In the genomic region with DNA sequence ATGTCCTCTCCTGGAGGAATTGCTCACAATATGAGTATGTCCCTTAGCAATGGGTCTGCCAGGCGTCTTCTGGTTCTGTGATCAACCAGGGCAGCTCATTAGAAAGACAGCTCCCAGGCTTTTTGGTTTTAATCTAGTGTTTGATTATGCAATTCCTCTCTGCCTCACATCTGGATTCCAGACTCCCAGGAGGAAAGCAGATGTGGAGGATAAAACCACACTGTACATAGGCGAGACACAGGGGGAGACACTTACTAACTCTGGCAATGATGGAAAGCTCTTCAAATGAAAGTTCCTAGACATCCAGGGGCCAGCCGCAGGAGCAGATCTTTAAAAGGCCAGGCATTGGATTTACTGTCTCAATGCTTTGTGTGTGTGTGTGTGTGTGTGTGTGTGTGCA, we compare ENCODE assay signal across 31 mouse cellular contexts.
DNase-seq lines count a peak whose midpoint lies in the region; ATAC-seq and TF ChIP-seq lines count a peak whose summit lies in the region.
"Had no signal": no experiment of that assay in that cellular context is flagged by ENCODE, and none has a peak within 500 bp of the region (broad histone marks: within the 10 kb centered on the region; RNA-seq: fewer than 3 reads in every experiment).

No protein-coding gene starts in this region.

- no peak overlapping the region for H3K4me3 ChIP-seq in forebrain, postnatal 0 days (ENCODE audit: low read depth, low read length)
- H3K4me3 ChIP-seq in forebrain, embryonic 10.5 days = no peak overlapping the region
- H3K4me3 ChIP-seq in testis, adult 2 months (ENCODE audit: control insufficient read depth, low read depth, low read length) = peak overlapping the region; percentile 24; the same call in 1 of the 2 replicates
- no peak overlapping the region for H3K4me3 ChIP-seq in limb, embryonic 13.5 days
- no peak overlapping the region for H3K4me3 ChIP-seq in heart, embryonic 12.5 days
- H3K4me3 ChIP-seq: embryonic facial prominence, embryonic 12.5 days; erythroblast, embryonic 14.5 days; forebrain, embryonic 12.5 days; heart, embryonic 10.5 days; hindbrain, embryonic 12.5 days had no signal

- TF ChIP-seq CTCF in forebrain, postnatal 0 days (IDR thresholded peaks at IDR 0.05; ENCODE audit: low read depth) = no peak
- TF ChIP-seq CTCF in testis, adult 2 months (IDR thresholded peaks at IDR 0.05; ENCODE audit: control insufficient read depth, insufficient read depth, insufficient replicate concordance, low read depth, low read length) = no peak

- H3K4me2 ChIP-seq in forebrain, postnatal 0 days (ENCODE audit: low read depth) = no peak overlapping the region
- H3K4me2 ChIP-seq in limb, embryonic 13.5 days (replicated peaks) = no peak overlapping the region
- no peak overlapping the region for H3K4me2 ChIP-seq in heart, embryonic 12.5 days
- H3K4me2 ChIP-seq: embryonic facial prominence, embryonic 12.5 days; forebrain, embryonic 12.5 days; hindbrain, embryonic 12.5 days had no signal

- ATAC-seq in forebrain, postnatal 0 days = peak; percentile 16; the same call in 1 of the 2 replicates
- peak; percentile 61; the same call in 1 of the 2 replicates for ATAC-seq in limb, embryonic 13.5 days (ENCODE audit: low FRiP score, low read depth)
- no peak for ATAC-seq in heart, embryonic 12.5 days (ENCODE audit: insufficient number of reproducible peaks, low FRiP score)
- ATAC-seq: CD4-positive, CD25-positive, alpha-beta regulatory T cell, adult 4 months; hindbrain, postnatal 0 days; intestine, embryonic 16.5 days; lung, postnatal 0 days had no signal

- no peaks in the 10 kb centered on the region for H3K27me3 ChIP-seq in forebrain, postnatal 0 days (ENCODE audit: insufficient read depth, low read length)
- H3K27me3 ChIP-seq in forebrain, embryonic 10.5 days (ENCODE audit: poor library complexity, severe bottlenecking) = no peaks in the 10 kb centered on the region
- H3K27me3 ChIP-seq in testis, adult 2 months (ENCODE audit: control insufficient read depth, insufficient read depth, low read length) = no peaks in the 10 kb centered on the region
- H3K27me3 ChIP-seq in limb, embryonic 13.5 days = no peaks in the 10 kb centered on the region
- H3K27me3 ChIP-seq in heart, embryonic 12.5 days (replicated peaks) = no peaks in the 10 kb centered on the region
- H3K27me3 ChIP-seq: embryonic facial prominence, embryonic 12.5 days; forebrain, embryonic 12.5 days; hindbrain, embryonic 12.5 days had no signal

- H3K9ac ChIP-seq in forebrain, postnatal 0 days = no peak overlapping the region
- H3K9ac ChIP-seq in limb, embryonic 13.5 days = no peak overlapping the region
- H3K9ac ChIP-seq in heart, embryonic 12.5 days = no peak overlapping the region
- H3K9ac ChIP-seq: embryonic facial prominence, embryonic 12.5 days; forebrain, embryonic 12.5 days; hindbrain, embryonic 12.5 days; liver, embryonic 14.5 days had no signal

- no peaks in the 10 kb centered on the region for H3K9me3 ChIP-seq in forebrain, postnatal 0 days (ENCODE audit: low read length)
- H3K9me3 ChIP-seq in forebrain, embryonic 10.5 days = no peaks in the 10 kb centered on the region
- H3K9me3 ChIP-seq in limb, embryonic 13.5 days = no peaks in the 10 kb centered on the region
- no peaks in the 10 kb centered on the region for H3K9me3 ChIP-seq in heart, embryonic 12.5 days (replicated peaks)
- H3K9me3 ChIP-seq: embryonic facial prominence, embryonic 12.5 days; forebrain, embryonic 12.5 days; heart, embryonic 10.5 days; hindbrain, embryonic 12.5 days had no signal

- H3K4me1 ChIP-seq in forebrain, postnatal 0 days (ENCODE audit: insufficient read depth) = no peaks in the 10 kb centered on the region
- no peaks in the 10 kb centered on the region for H3K4me1 ChIP-seq in forebrain, embryonic 10.5 days
- no peaks in the 10 kb centered on the region for H3K4me1 ChIP-seq in testis, adult 2 months (ENCODE audit: control insufficient read depth, insufficient read depth, low read length)
- 0 out of 2 replicates have a peak, but pooled peaks cover 8% of the 10 kb centered on the region for H3K4me1 ChIP-seq in limb, embryonic 13.5 days
- no peaks in the 10 kb centered on the region for H3K4me1 ChIP-seq in heart, embryonic 12.5 days (replicated peaks)
- H3K4me1 ChIP-seq: embryonic facial prominence, embryonic 12.5 days; forebrain, embryonic 12.5 days; heart, embryonic 10.5 days; hindbrain, embryonic 12.5 days had no signal

- no peaks in the 10 kb centered on the region for H3K36me3 ChIP-seq in forebrain, postnatal 0 days (ENCODE audit: insufficient read depth)
- H3K36me3 ChIP-seq in forebrain, embryonic 10.5 days (replicated peaks) = no peaks in the 10 kb centered on the region
- no peaks in the 10 kb centered on the region for H3K36me3 ChIP-seq in testis, adult 2 months (ENCODE audit: control insufficient read depth, insufficient read depth, low read length)
- no peaks in the 10 kb centered on the region for H3K36me3 ChIP-seq in limb, embryonic 13.5 days
- no peaks in the 10 kb centered on the region for H3K36me3 ChIP-seq in heart, embryonic 12.5 days
- H3K36me3 ChIP-seq: embryonic facial prominence, embryonic 12.5 days; forebrain, embryonic 12.5 days; heart, embryonic 10.5 days; hindbrain, embryonic 12.5 days had no signal

- WGBS in forebrain, postnatal 0 days = 80% methylated on average over 3 of the region's 3 CpGs
- WGBS in forebrain, embryonic 10.5 days = 83% methylated on average over 3 of the region's 3 CpGs
- WGBS in limb, embryonic 13.5 days = 20% methylated on average over 3 of the region's 3 CpGs
- 65% methylated on average over 3 of the region's 3 CpGs for WGBS in heart, embryonic 12.5 days

- H3K27ac ChIP-seq in forebrain, postnatal 0 days (ENCODE audit: low read depth, low read length) = no peak overlapping the region
- no peak overlapping the region for H3K27ac ChIP-seq in forebrain, embryonic 10.5 days
- no peak overlapping the region for H3K27ac ChIP-seq in testis, adult 2 months (ENCODE audit: control insufficient read depth, insufficient read depth, low read depth, low read length)
- peak overlapping the region; percentile 22; the same call in 1 of the 2 replicates for H3K27ac ChIP-seq in limb, embryonic 13.5 days
- no peak overlapping the region for H3K27ac ChIP-seq in heart, embryonic 12.5 days (ENCODE audit: poor library complexity, severe bottlenecking)
- H3K27ac ChIP-seq: embryonic facial prominence, embryonic 12.5 days; forebrain, embryonic 12.5 days; heart, embryonic 10.5 days; hindbrain, embryonic 12.5 days; hindbrain, postnatal 0 days; liver, embryonic 14.5 days had no signal

- no peak for DNase-seq in forebrain, postnatal 0 days
- no peak for DNase-seq in forebrain, embryonic 10.5 days (ENCODE audit: extremely low spot score, low spot score)
- no peak for DNase-seq in testis, postnatal 14 days (ENCODE audit: low spot score)
- no peak for DNase-seq in kidney, adult 8-10 months
- DNase-seq: adrenal gland, postnatal 25 days; cerebellum, adult 18-20 months; cerebellum, postnatal 10 days; gastrocnemius, postnatal 14 days; heart, adult 11 months; heart, postnatal 36 days; kidney, adult 9 months; kidney, postnatal 10 days; layer of hippocampus, adult 9-11 months; liver; midbrain, embryonic 14.5 days; spleen, adult 18-20 months; thymus, adult 2 months; thymus, postnatal 36 days had no signal

- no peak for TF ChIP-seq POLR2A in testis, adult 2 months (IDR thresholded peaks at IDR 0.05; ENCODE audit: control insufficient read depth, low read depth, low read length)
